Mouse (Mus musculus) stomach, postnatal 0 days (tissue): Measurements from ENCODE around the gene Upb1.

Experiments used
- CTCF ChIP-seq: IDR thresholded peaks from 2 replicates; pipeline ENCODE4 v1.5.1; 2016; ENCODE audit warnings: antibody characterized with exemption, low read depth, mild to moderate bottlenecking, moderate library complexity
- EP300 ChIP-seq: optimal IDR thresholded peaks from 2 replicates; pipeline ENCODE3; 2016; ENCODE audit warnings: antibody characterized with exemption

DNA sequence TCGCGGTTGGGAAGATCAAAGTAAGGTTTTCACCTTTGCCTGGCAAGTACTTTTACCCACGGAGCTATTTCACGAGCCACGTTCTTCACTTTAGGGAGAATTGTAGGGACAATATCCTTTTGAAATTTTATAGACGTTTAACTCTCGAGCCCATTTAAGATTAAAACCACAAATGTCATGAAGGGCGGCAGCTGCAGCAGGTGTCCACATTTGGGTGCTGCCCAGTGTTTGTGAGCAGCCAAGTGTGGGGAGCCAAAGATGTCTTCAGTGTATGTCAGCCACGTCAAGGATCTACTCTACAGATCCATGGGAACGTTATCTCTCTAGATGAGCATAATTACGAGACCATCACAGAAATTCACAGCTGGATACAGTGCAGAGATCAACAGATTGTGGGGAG lies 46.6 kb downstream of the Upb1 start:
- TF ChIP-seq CTCF (no peak), EP300 (no peak)
